ENCODE assay signal across 10 mouse cellular contexts in genomic region chr4:141020220-141020619, GRCm38 (mm10). TPM values are rescaled to one million over a fixed set of nuclear protein-coding genes. Genes with fewer than 3 reads are reported as not detected.
A peak's percentile ranks its signal among the peaks of the same experiment; 100 is the strongest.
DNase-seq lines count a peak whose midpoint lies in the region; ATAC-seq and TF ChIP-seq lines count a peak whose summit lies in the region.
"Had no signal": no experiment of that assay in that cellular context is flagged by ENCODE, and none has a peak within 500 bp of the region (broad histone marks: within the 10 kb centered on the region; RNA-seq: fewer than 3 reads in every experiment).

No protein-coding gene starts in this region.

- H3K4me2 ChIP-seq in heart, embryonic 11.5 days = peak overlapping the region; percentile 11; the same call in 1 of the 2 replicates
- H3K4me2 ChIP-seq in midbrain, embryonic 11.5 days = no peak overlapping the region

- H3K27me3 ChIP-seq in heart, embryonic 11.5 days (ENCODE audit: control insufficient read depth, insufficient read depth, low read length) = no peaks in the 10 kb centered on the region
- no peaks in the 10 kb centered on the region for H3K27me3 ChIP-seq in hindbrain, embryonic 10.5 days (ENCODE audit: insufficient read depth, poor library complexity, severe bottlenecking)
- H3K27me3 ChIP-seq in midbrain, embryonic 11.5 days (ENCODE audit: control insufficient read depth, insufficient read depth, low read length) = no peaks in the 10 kb centered on the region

- peaks cover 6% of the 10 kb centered on the region for H3K36me3 ChIP-seq in heart, embryonic 11.5 days (ENCODE audit: control insufficient read depth, insufficient read depth, low read length)
- H3K36me3 ChIP-seq in hindbrain, embryonic 10.5 days = peaks cover 91% of the 10 kb centered on the region
- peaks cover 6% of the 10 kb centered on the region for H3K36me3 ChIP-seq in midbrain, embryonic 11.5 days (ENCODE audit: control insufficient read depth, insufficient read depth, low read length)

- peak overlapping the region; percentile 13 for H3K9ac ChIP-seq in heart, embryonic 11.5 days (ENCODE audit: low read depth, low read length)
- peak overlapping the region; percentile 1 for H3K9ac ChIP-seq in midbrain, embryonic 11.5 days (ENCODE audit: low read length)

- H3K9me3 ChIP-seq in heart, embryonic 11.5 days (replicated peaks; ENCODE audit: control insufficient read depth, low read length) = no peaks in the 10 kb centered on the region
- H3K9me3 ChIP-seq in hindbrain, embryonic 10.5 days = no peaks in the 10 kb centered on the region
- no peaks in the 10 kb centered on the region for H3K9me3 ChIP-seq in midbrain, embryonic 11.5 days (ENCODE audit: control insufficient read depth, low read length)
- H3K9me3 ChIP-seq: megakaryocyte, embryonic 14.5 days had no signal

- TF ChIP-seq POLR2A in brain, embryonic 14.5 days (IDR thresholded peaks at IDR 0.05; ENCODE audit: borderline replicate concordance, extremely low read depth, insufficient read depth, insufficient read length, poor library complexity, severe bottlenecking) = no peak

- TF ChIP-seq CTCF in brain, embryonic 14.5 days (IDR thresholded peaks at IDR 0.05; ENCODE audit: borderline replicate concordance, extremely low read depth, insufficient read depth, insufficient read length) = no peak

- 89% methylated on average over 17 of the region's 17 CpGs for WGBS in heart, embryonic 11.5 days (ENCODE audit: insufficient replicate concordance)
- 85% methylated on average over 17 of the region's 17 CpGs for WGBS in hindbrain, embryonic 10.5 days
- WGBS in midbrain, embryonic 11.5 days = 90% methylated on average over 17 of the region's 17 CpGs

- no peak overlapping the region for H3K4me3 ChIP-seq in heart, embryonic 11.5 days (ENCODE audit: low read depth, low read length)
- H3K4me3 ChIP-seq in hindbrain, embryonic 10.5 days = no peak overlapping the region
- no peak overlapping the region for H3K4me3 ChIP-seq in midbrain, embryonic 11.5 days (ENCODE audit: low read depth, low read length)
- H3K4me3 ChIP-seq: heart, adult 2 months; megakaryocyte, embryonic 14.5 days had no signal

- peaks cover 30% of the 10 kb centered on the region for H3K4me1 ChIP-seq in heart, embryonic 11.5 days (ENCODE audit: control insufficient read depth, insufficient read depth, low read length)
- H3K4me1 ChIP-seq in hindbrain, embryonic 10.5 days (replicated peaks) = peaks cover 56% of the 10 kb centered on the region
- H3K4me1 ChIP-seq in midbrain, embryonic 11.5 days (ENCODE audit: control insufficient read depth, insufficient read depth, low read length) = peaks cover 18% of the 10 kb centered on the region

- ATAC-seq in heart, embryonic 11.5 days (replicated peaks; ENCODE audit: insufficient number of reproducible peaks, low FRiP score, low TSS enrichment) = no peak
- no peak for ATAC-seq in midbrain, embryonic 11.5 days (ENCODE audit: low FRiP score)

- DNase-seq in heart, adult 18-20 months = no peak
- peak; percentile 44 for DNase-seq in brain, embryonic 14.5 days (ENCODE audit: low read depth)
- no peak for DNase-seq in hindbrain, embryonic 10.5 days (ENCODE audit: low spot score)
- no peak for DNase-seq in midbrain, embryonic 11.5 days (ENCODE audit: low spot score, missing footprints)
- no peak for DNase-seq in gastrocnemius, postnatal 10 days
- DNase-seq in adrenal gland, adult (ENCODE audit: inconsistent age in 2 of 2, low spot score in 1 of 2) = no peak
- no peak for DNase-seq in testis, postnatal 14 days (ENCODE audit: low spot score)

- peak overlapping the region; percentile 86 for H3K27ac ChIP-seq in heart, embryonic 11.5 days (ENCODE audit: low read depth, low read length)
- H3K27ac ChIP-seq in hindbrain, embryonic 10.5 days = peak overlapping the region; percentile 92
- peak overlapping the region; percentile 82 for H3K27ac ChIP-seq in midbrain, embryonic 11.5 days (ENCODE audit: low read depth, low read length)
- H3K27ac ChIP-seq: heart, adult 2 months had no signal

RNA-seq across cellular contexts. Expression of gene Mfap2, which starts 10.0 kb away (rescaled TPM):
- polyA plus RNA-seq in heart, embryonic 11.5 days (2014; fragmentation: Nextera tagmentation; extraction: Ambion mirVana) = 246 and 248 TPM in 2 replicates
- 1 to 10 TPM; 1.6 to 2.5 TPM for total RNA-seq in heart, adult 18-20 months (2021)
- 186 and 220 TPM in 2 replicates for polyA plus RNA-seq in brain, embryonic 14.5 days (2012; rRNA removed)
- 307 and 334 TPM in 2 replicates for polyA plus RNA-seq in hindbrain, embryonic 10.5 days (2016; fragmentation: Nextera tagmentation; extraction: Ambion mirVana)
- polyA plus RNA-seq in midbrain, embryonic 11.5 days (2014; fragmentation: Nextera tagmentation; extraction: Ambion mirVana) = 250 and 254 TPM in 2 replicates
- total RNA-seq in gastrocnemius, postnatal 10 days (2021) = 10 to 100 TPM; 79.1 to 88.6 TPM

RNA-seq across cellular contexts. Expression of gene Atp13a2, which starts 33.5 kb away (rescaled TPM):
- 18.2 and 18.9 TPM in 2 replicates for polyA plus RNA-seq in heart, embryonic 11.5 days (2014; fragmentation: Nextera tagmentation; extraction: Ambion mirVana)
- total RNA-seq in heart, adult 18-20 months (2021) = 10 to 100 TPM; 14.3 to 17.3 TPM
- polyA plus RNA-seq in brain, embryonic 14.5 days (2012; rRNA removed) = 260 and 278 TPM in 2 replicates
- 54.8 and 82.1 TPM in 2 replicates for polyA plus RNA-seq in hindbrain, embryonic 10.5 days (2016; fragmentation: Nextera tagmentation; extraction: Ambion mirVana)
- 28.5 and 33.4 TPM in 2 replicates for polyA plus RNA-seq in midbrain, embryonic 11.5 days (2014; fragmentation: Nextera tagmentation; extraction: Ambion mirVana)
- 10 to 100 TPM; 19.1 to 25.9 TPM for total RNA-seq in gastrocnemius, postnatal 10 days (2021)

RNA-seq across cellular contexts. Expression of gene Crocc, which starts 40.1 kb away (rescaled TPM):
- 4.5 and 4.7 TPM in 2 replicates for polyA plus RNA-seq in heart, embryonic 11.5 days (2014; fragmentation: Nextera tagmentation; extraction: Ambion mirVana)
- total RNA-seq in heart, adult 18-20 months (2021) = 1 to 10 TPM; 4.1 to 4.3 TPM
- polyA plus RNA-seq in brain, embryonic 14.5 days (2012; rRNA removed) = 40.4 and 42.5 TPM in 2 replicates
- polyA plus RNA-seq in hindbrain, embryonic 10.5 days (2016; fragmentation: Nextera tagmentation; extraction: Ambion mirVana) = 11.4 and 12.0 TPM in 2 replicates
- 6.3 and 8.3 TPM in 2 replicates for polyA plus RNA-seq in midbrain, embryonic 11.5 days (2014; fragmentation: Nextera tagmentation; extraction: Ambion mirVana)
- 1 to 10 TPM; 3.8 to 9.3 TPM for total RNA-seq in gastrocnemius, postnatal 10 days (2021)

RNA-seq across cellular contexts. Expression of gene Necap2, which starts 57.9 kb away (rescaled TPM):
- 34.4 and 41.9 TPM in 2 replicates for polyA plus RNA-seq in heart, embryonic 11.5 days (2014; fragmentation: Nextera tagmentation; extraction: Ambion mirVana)
- 10 to 100 TPM; 13.4 to 14.5 TPM for total RNA-seq in heart, adult 18-20 months (2021)
- polyA plus RNA-seq in brain, embryonic 14.5 days (2012; rRNA removed) = 58.5 and 74.2 TPM in 2 replicates
- polyA plus RNA-seq in hindbrain, embryonic 10.5 days (2016; fragmentation: Nextera tagmentation; extraction: Ambion mirVana) = 60.2 and 66.0 TPM in 2 replicates
- polyA plus RNA-seq in midbrain, embryonic 11.5 days (2014; fragmentation: Nextera tagmentation; extraction: Ambion mirVana) = 40.0 and 43.5 TPM in 2 replicates
- 10 to 100 TPM; 27.2 to 31.1 TPM for total RNA-seq in gastrocnemius, postnatal 10 days (2021)

RNA-seq across cellular contexts. Expression of gene Sdhb, which starts 59.2 kb away (rescaled TPM):
- 760 and 778 TPM in 2 replicates for polyA plus RNA-seq in heart, embryonic 11.5 days (2014; fragmentation: Nextera tagmentation; extraction: Ambion mirVana)
- 1,000 to 10,000 TPM; 1,306 to 1,387 TPM for total RNA-seq in heart, adult 18-20 months (2021)
- polyA plus RNA-seq in brain, embryonic 14.5 days (2012; rRNA removed) = 213 and 233 TPM in 2 replicates
- 412 and 491 TPM in 2 replicates for polyA plus RNA-seq in hindbrain, embryonic 10.5 days (2016; fragmentation: Nextera tagmentation; extraction: Ambion mirVana)
- polyA plus RNA-seq in midbrain, embryonic 11.5 days (2014; fragmentation: Nextera tagmentation; extraction: Ambion mirVana) = 411 and 422 TPM in 2 replicates
- total RNA-seq in gastrocnemius, postnatal 10 days (2021) = 100 to 1,000 TPM; 406 to 464 TPM
